Mouse (Mus musculus) spleen, adult 2 months (tissue): ENCODE results near the gene Vash1.

Experiments
- CTCF ChIP-seq: fragments of 200-500 bp; IDR thresholded peaks from 2 replicates; pipeline ENCODE4 v1.5.1; 2011; ENCODE audit warnings: mild to moderate bottlenecking, inconsistent platforms; ENCODE audit not compliant: insufficient read depth, insufficient read length, insufficient replicate concordance; ENCODE audit errors: extremely low read depth
- POLR2A ChIP-seq: fragments of 200-500 bp; IDR thresholded peaks from 2 replicates; pipeline ENCODE4 v1.6.1; 2011; ENCODE audit warnings: low read depth, low read length, inconsistent platforms

GRCm38 (mm10) chr12:86660466-86660865 lies 18.0 kb upstream of the Vash1 start:
- TF ChIP-seq POLR2A: no peak
- no peak for TF ChIP-seq CTCF
